In the genomic region with DNA sequence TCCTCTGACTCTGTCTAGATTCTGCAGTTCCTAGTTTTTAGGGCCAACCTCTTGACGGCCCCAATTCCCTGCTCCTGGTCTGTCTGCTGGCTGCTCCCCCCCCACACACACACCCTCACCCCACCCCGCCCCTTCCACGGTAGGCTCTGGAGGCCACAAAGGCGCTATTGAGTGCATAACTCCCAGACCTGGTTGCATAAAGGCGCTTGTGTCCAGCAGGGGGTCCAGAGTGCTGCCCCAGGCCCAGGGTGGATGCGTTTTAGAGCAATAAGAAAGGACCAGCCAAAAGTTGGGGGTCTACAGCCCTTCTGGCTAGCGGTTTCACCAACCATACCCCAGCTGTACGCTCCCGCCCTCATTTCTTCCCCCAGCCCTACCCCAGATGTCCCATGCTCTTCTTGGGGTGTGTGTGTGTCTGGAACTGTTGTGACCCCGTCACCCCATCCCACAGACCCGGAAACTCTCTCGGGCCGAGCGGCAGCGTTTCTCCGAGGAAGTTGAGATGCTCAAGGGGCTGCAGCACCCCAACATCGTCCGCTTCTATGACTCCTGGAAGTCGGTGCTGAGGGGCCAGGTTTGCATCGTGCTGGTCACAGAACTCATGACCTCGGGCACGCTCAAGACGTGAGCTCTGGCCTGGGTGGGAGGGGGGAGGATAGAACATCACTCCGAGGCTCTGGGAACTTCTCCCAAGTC, we compare ENCODE assay signal across 8 mouse cellular contexts. TPM values are rescaled to one million over a fixed set of nuclear protein-coding genes. Genes with fewer than 3 reads are reported as not detected.
A peak's percentile ranks its signal among the peaks of the same experiment; 100 is the strongest.
DNase-seq lines count a peak whose midpoint lies in the region; ATAC-seq and TF ChIP-seq lines count a peak whose summit lies in the region.

No protein-coding gene starts in this region.

- peak; percentile 38 for TF ChIP-seq CTCF in kidney, postnatal 0 days (IDR thresholded peaks at IDR 0.05; ENCODE audit: low read depth)

- no peak for DNase-seq in kidney, adult 18-20 months
- DNase-seq in kidney, postnatal 0 days (ENCODE audit: low spot score): no peak
- peak; percentile 24 for DNase-seq in naive thymus-derived CD4-positive, alpha-beta T cell, adult 2 months (ENCODE audit: low read depth)
- DNase-seq in cerebellum, postnatal 36 days: no peak
- DNase-seq in c-Kit-positive CD71-positive TER-119-positive erythroid progenitor cells, embryonic 14.5 days (ENCODE audit: low spot score): no peak

- peaks cover 47% of the 10 kb centered on the region for H3K4me1 ChIP-seq in kidney, embryonic 14.5 days (ENCODE audit: control insufficient read depth, insufficient read depth, low read length)
- peaks cover 61% of the 10 kb centered on the region for H3K4me1 ChIP-seq in embryonic facial prominence, embryonic 15.5 days
- peaks cover 37% of the 10 kb centered on the region for H3K4me1 ChIP-seq in kidney, postnatal 0 days (replicated peaks; ENCODE audit: insufficient read depth, low read length)

- 3% methylated on average over 24 of the region's 24 CpGs for WGBS in kidney, embryonic 14.5 days
- 5% methylated on average over 24 of the region's 24 CpGs for WGBS in embryonic facial prominence, embryonic 15.5 days
- 8% methylated on average over 24 of the region's 24 CpGs for WGBS in kidney, postnatal 0 days

- no peak overlapping the region for H3K27ac ChIP-seq in kidney, embryonic 14.5 days (ENCODE audit: low read depth, low read length)
- H3K27ac ChIP-seq in embryonic facial prominence, embryonic 15.5 days (replicated peaks): no peak overlapping the region
- no peak overlapping the region; the same call in 1 of the 2 replicates for H3K27ac ChIP-seq in kidney, postnatal 0 days

- no peaks in the 10 kb centered on the region for H3K9me3 ChIP-seq in kidney, embryonic 14.5 days (ENCODE audit: control insufficient read depth, low read length)
- no peaks in the 10 kb centered on the region for H3K9me3 ChIP-seq in embryonic facial prominence, embryonic 15.5 days (replicated peaks)
- no peaks in the 10 kb centered on the region for H3K9me3 ChIP-seq in kidney, postnatal 0 days (replicated peaks; ENCODE audit: low read length)

- H3K36me3 ChIP-seq in kidney, embryonic 14.5 days (ENCODE audit: control insufficient read depth, insufficient read depth, low read length): peaks cover 5% of the 10 kb centered on the region; the same call in 1 of the 2 replicates
- H3K36me3 ChIP-seq in embryonic facial prominence, embryonic 15.5 days: peaks cover 8% of the 10 kb centered on the region
- H3K36me3 ChIP-seq in kidney, postnatal 0 days (ENCODE audit: insufficient read depth, low read length): 0 out of 2 replicates have a peak, but pooled peaks cover 4% of the 10 kb centered on the region

- no peak for ATAC-seq in kidney, embryonic 14.5 days (ENCODE audit: low FRiP score, low TSS enrichment)
- no peak for ATAC-seq in embryonic facial prominence, embryonic 15.5 days (ENCODE audit: insufficient number of reproducible peaks, low FRiP score, low TSS enrichment, low read depth)
- no peak for ATAC-seq in kidney, postnatal 0 days (replicated peaks; ENCODE audit: low FRiP score, low read depth)
- no peak for ATAC-seq in cerebellum, adult (ENCODE audit: insufficient number of reproducible peaks, low FRiP score, low TSS enrichment)

- peak overlapping the region; percentile 46; the same call in 1 of the 2 replicates for H3K9ac ChIP-seq in kidney, embryonic 14.5 days (ENCODE audit: low read depth, low read length)
- H3K9ac ChIP-seq in embryonic facial prominence, embryonic 15.5 days: no peak overlapping the region
- H3K9ac ChIP-seq in kidney, postnatal 0 days (ENCODE audit: low read depth, low read length): peak overlapping the region; percentile 57

- peaks cover 9% of the 10 kb centered on the region; the same call in 1 of the 2 replicates for H3K27me3 ChIP-seq in kidney, embryonic 14.5 days (ENCODE audit: control insufficient read depth, insufficient read depth, low read length)
- H3K27me3 ChIP-seq in embryonic facial prominence, embryonic 15.5 days: peaks cover 43% of the 10 kb centered on the region
- peaks cover 4% of the 10 kb centered on the region; the same call in 1 of the 2 replicates for H3K27me3 ChIP-seq in kidney, postnatal 0 days (ENCODE audit: insufficient read depth, low read length)

- H3K4me2 ChIP-seq in kidney, embryonic 14.5 days (replicated peaks; ENCODE audit: low read depth, low read length): peak overlapping the region; percentile 75
- H3K4me2 ChIP-seq in embryonic facial prominence, embryonic 15.5 days (replicated peaks): peak overlapping the region; percentile 98
- peak overlapping the region; percentile 97 for H3K4me2 ChIP-seq in kidney, postnatal 0 days (ENCODE audit: low read length)

- H3K4me3 ChIP-seq in kidney, embryonic 14.5 days (ENCODE audit: low read length): peak overlapping the region; percentile 50
- H3K4me3 ChIP-seq in embryonic facial prominence, embryonic 15.5 days (replicated peaks): peak overlapping the region; percentile 65
- peak overlapping the region; percentile 59 for H3K4me3 ChIP-seq in kidney, postnatal 0 days (replicated peaks; ENCODE audit: low read depth, low read length)

RNA-seq across cellular contexts. Expression of a gene that starts 2.1 kb away (rescaled TPM):
- 18.9 and 28.1 TPM in 2 replicates for polyA plus RNA-seq in kidney, embryonic 14.5 days (2014; fragmentation: Nextera tagmentation; extraction: Ambion mirVana)
- 12.5 and 14.3 TPM in 2 replicates for polyA plus RNA-seq in embryonic facial prominence, embryonic 15.5 days (2015; fragmentation: Nextera tagmentation; extraction: Ambion mirVana)
- polyA plus RNA-seq in kidney, postnatal 0 days (2015; fragmentation: Nextera tagmentation; extraction: Ambion mirVana): 47.0 and 48.8 TPM in 2 replicates

RNA-seq across cellular contexts. Expression of a gene that starts 8.9 kb away (rescaled TPM):
- 154 and 160 TPM in 2 replicates for polyA plus RNA-seq in kidney, embryonic 14.5 days (2014; fragmentation: Nextera tagmentation; extraction: Ambion mirVana)
- 122 and 133 TPM in 2 replicates for polyA plus RNA-seq in embryonic facial prominence, embryonic 15.5 days (2015; fragmentation: Nextera tagmentation; extraction: Ambion mirVana)
- 179 and 180 TPM in 2 replicates for polyA plus RNA-seq in kidney, postnatal 0 days (2015; fragmentation: Nextera tagmentation; extraction: Ambion mirVana)

RNA-seq across cellular contexts. Expression of a gene that starts 16.4 kb away (rescaled TPM):
- polyA plus RNA-seq in kidney, embryonic 14.5 days (2014; fragmentation: Nextera tagmentation; extraction: Ambion mirVana): 1.2 and 1.7 TPM in 2 replicates
- polyA plus RNA-seq in embryonic facial prominence, embryonic 15.5 days (2015; fragmentation: Nextera tagmentation; extraction: Ambion mirVana): 1.1 and 1.9 TPM in 2 replicates
- polyA plus RNA-seq in kidney, postnatal 0 days (2015; fragmentation: Nextera tagmentation; extraction: Ambion mirVana): 1.5 and 2.0 TPM in 2 replicates

RNA-seq across cellular contexts. Expression of a gene that starts 16.5 kb away (rescaled TPM):
- 204 and 207 TPM in 2 replicates for polyA plus RNA-seq in kidney, embryonic 14.5 days (2014; fragmentation: Nextera tagmentation; extraction: Ambion mirVana)
- 160 and 165 TPM in 2 replicates for polyA plus RNA-seq in embryonic facial prominence, embryonic 15.5 days (2015; fragmentation: Nextera tagmentation; extraction: Ambion mirVana)
- 209 and 211 TPM in 2 replicates for polyA plus RNA-seq in kidney, postnatal 0 days (2015; fragmentation: Nextera tagmentation; extraction: Ambion mirVana)

RNA-seq across cellular contexts. Expression of a gene that starts 16.6 kb away (rescaled TPM):
- 248 and 275 TPM in 2 replicates for polyA plus RNA-seq in kidney, embryonic 14.5 days (2014; fragmentation: Nextera tagmentation; extraction: Ambion mirVana)
- polyA plus RNA-seq in embryonic facial prominence, embryonic 15.5 days (2015; fragmentation: Nextera tagmentation; extraction: Ambion mirVana): 138 and 139 TPM in 2 replicates
- polyA plus RNA-seq in kidney, postnatal 0 days (2015; fragmentation: Nextera tagmentation; extraction: Ambion mirVana): 242 and 247 TPM in 2 replicates
